Mouse (Mus musculus) heart, postnatal 0 days (tissue): ENCODE measurements around the gene 6430571L13Rik.

ENCODE experiments used
- CTCF ChIP-seq: IDR thresholded peaks from 2 replicates; pipeline ENCODE4 v1.5.1; 2016; ENCODE audit warnings: antibody characterized with exemption, control low read depth, low read depth
- EP300 ChIP-seq: IDR thresholded peaks from 2 replicates; pipeline ENCODE4 v1.6.1; 2016; ENCODE audit warnings: antibody characterized with exemption, low read depth

DNA sequence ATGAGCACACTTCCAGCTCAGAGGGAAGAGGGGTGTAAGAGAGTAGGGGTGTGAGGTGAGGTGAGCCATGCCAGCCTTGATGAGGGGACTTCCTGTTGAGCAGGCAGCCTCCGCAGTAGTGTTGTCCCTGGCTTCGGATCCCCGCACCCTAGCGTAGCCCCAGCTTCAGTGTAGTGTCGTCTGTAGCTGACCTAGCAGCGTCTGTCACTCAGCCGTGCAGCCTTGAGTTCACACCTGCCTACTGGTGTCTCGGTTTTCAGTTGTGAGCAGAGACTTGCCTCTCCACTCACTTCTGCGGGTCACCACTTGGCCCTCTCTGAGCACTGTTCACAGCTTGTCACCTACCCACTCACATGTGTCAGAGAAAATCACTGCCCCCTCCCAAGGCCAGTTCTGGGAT, 31.2 kb upstream of the 6430571L13Rik start:
- TF ChIP-seq CTCF = no peak
- TF ChIP-seq EP300 = no peak
